Mouse (Mus musculus) c-Kit-positive CD71-negative TER-119-negative erythroid progenitor cells, embryonic 14.5 days (primary cell): ENCODE measurements around the gene Commd1.
A peak's percentile ranks its signal among the peaks of the same experiment; 100 is the strongest.

ENCODE experiments used
- DNase-seq: peaks from one replicate; pipeline ENCODE4 v3.0.0-alpha.2; 2013; ENCODE audit warnings: low read depth

Gene Commd1

GRCm38 (mm10) chr11:22981984-22982757, at the start of gene Commd1, which contains the start of gene Gm28048:
TSS of gene Commd1 (minus strand) at chr11:22982382.
TSS of gene Gm28048 (minus strand) at chr11:22982090.
- DNase-seq: peak; percentile 88

GRCm38 (mm10) chr11:23029399-23029798, 47.2 kb upstream of the Commd1 start:
- no peak for DNase-seq

GRCm38 (mm10) chr11:23028957-23029356, 46.8 kb upstream of the Commd1 start:
- no peak for DNase-seq

GRCm38 (mm10) chr11:23024169-23024568, 42.0 kb upstream of the Commd1 start:
- DNase-seq: no peak

GRCm38 (mm10) chr11:23023155-23023554, 41.0 kb upstream of the Commd1 start:
- no peak for DNase-seq

GRCm38 (mm10) chr11:23020841-23021240, 38.7 kb upstream of the Commd1 start:
- DNase-seq: no peak

- no peak for DNase-seq
Observed at GRCm38 (mm10) chr11:23020116-23020770, 38.1 kb upstream of the Commd1 start.

GRCm38 (mm10) chr11:23017943-23018342, 35.8 kb upstream of the Commd1 start:
- DNase-seq: no peak

GRCm38 (mm10) chr11:23014996-23015395, 32.8 kb upstream of the Commd1 start:
- no peak for DNase-seq

GRCm38 (mm10) chr11:23013580-23014294, 31.6 kb upstream of the Commd1 start:
- DNase-seq: peak; percentile 36

GRCm38 (mm10) chr11:23013096-23013495, 30.9 kb upstream of the Commd1 start:
- no peak for DNase-seq

GRCm38 (mm10) chr11:23008824-23009200, 26.6 kb upstream of the Commd1 start:
- DNase-seq: no peak

GRCm38 (mm10) chr11:23008181-23008823, 26.1 kb upstream of the Commd1 start:
- DNase-seq: peak; percentile 77

GRCm38 (mm10) chr11:23007481-23008180, 25.4 kb upstream of the Commd1 start, which contains the start of gene Fam161a:
TSS of gene Fam161a (plus strand) at chr11:23007531.
- peak; percentile 79 for DNase-seq

- DNase-seq: no peak
Observed at GRCm38 (mm10) chr11:23007166-23007480, 24.9 kb upstream of the Commd1 start.

- DNase-seq: no peak
Observed at GRCm38 (mm10) chr11:23005276-23005675, 23.1 kb upstream of the Commd1 start.

- DNase-seq: no peak
Observed at GRCm38 (mm10) chr11:22998308-22998707, 16.1 kb upstream of the Commd1 start.

- DNase-seq: no peak
Observed at GRCm38 (mm10) chr11:22995461-22995860, 13.3 kb upstream of the Commd1 start.

- no peak for DNase-seq
Observed at GRCm38 (mm10) chr11:22994271-22994670, 12.1 kb upstream of the Commd1 start.

GRCm38 (mm10) chr11:22991218-22991835, 9.1 kb upstream of the Commd1 start:
- no peak for DNase-seq
